Mouse (Mus musculus): Measurements from ENCODE around the gene Lrg1. TPM values are rescaled to one million over a fixed set of nuclear protein-coding genes. Genes with fewer than 3 reads are reported as not detected.

The Lrg1 gene
- total and polyA plus RNA-seq, 3 experiments: not detected

DNA sequence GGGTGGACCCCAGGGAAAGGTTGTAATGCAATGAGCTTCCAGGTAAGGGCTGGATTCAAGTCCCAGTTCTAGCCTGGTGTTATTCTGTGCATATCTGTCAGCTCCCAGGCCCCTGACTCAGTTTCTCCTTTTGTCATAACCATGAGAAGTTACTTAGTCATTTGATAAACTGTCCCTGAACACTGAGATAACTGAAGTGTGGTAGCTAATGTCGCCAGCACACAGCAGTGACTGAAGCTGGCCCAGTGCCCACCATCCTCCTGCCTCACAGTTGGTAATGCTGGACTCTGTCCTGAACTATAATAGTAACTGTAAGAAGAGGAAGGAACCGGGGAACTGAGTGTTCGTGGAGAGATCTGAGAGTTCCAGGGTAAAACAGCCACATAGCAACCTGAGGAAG lies 42.7 kb upstream of the Lrg1 start:
- peaks cover 9 to 28% of the 10 kb centered on the region in 2 experiments for H3K4me1 ChIP-seq (ENCODE audit: control insufficient read depth in 1 of 2, insufficient read depth in 2 of 2, low read length in 2 of 2)
- H3K36me3 ChIP-seq (ENCODE audit: control insufficient read depth in 1 of 2, insufficient read depth in 2 of 2, low read length in 2 of 2): peaks cover 0 to 22% of the 10 kb centered on the region in 2 experiments; a peak in 2 of 4 replicates
- DNase-seq (ENCODE audit: low read depth, low spot score): peak; percentile 80
- H3K9ac ChIP-seq (ENCODE audit: control insufficient read depth, low read depth, low read length, poor library complexity, severe bottlenecking): no peak overlapping the region
- peak overlapping the region; percentile 20; the same call in 1 of the 2 replicates for H3K27ac ChIP-seq (ENCODE audit: control insufficient read depth, low read depth, low read length)
- no peaks in the 10 kb centered on the region for H3K79me2 ChIP-seq (ENCODE audit: control insufficient read depth, insufficient read depth, low read length, poor library complexity)
- TF ChIP-seq EP300 (IDR thresholded peaks at IDR 0.05; ENCODE audit: low read depth in 1 of 2, low read length in 2 of 2) (peak in 1 of 2 experiments; percentile 62; a peak in 3 of 4 replicates), ETS1 (IDR thresholded peaks at IDR 0.05; ENCODE audit: low read depth, low read length) (peak; percentile 38; the same call in 1 of the 2 replicates), UBTF (IDR thresholded peaks at IDR 0.05; ENCODE audit: borderline replicate concordance, insufficient read depth, low read depth, low read length) (no peak), TAL1 (IDR thresholded peaks at IDR 0.05; ENCODE audit: low read length) (peak; percentile 23), GATA1 (IDR thresholded peaks at IDR 0.05; ENCODE audit: low read depth, low read length) (peak; percentile 68), ZMIZ1 (IDR thresholded peaks at IDR 0.05; ENCODE audit: low read depth, low read length) (no peak), TCF12 (IDR thresholded peaks at IDR 0.05; ENCODE audit: low read depth, low read length) (peak; percentile 30; the same call in 1 of the 2 replicates)
- H3K9me3 ChIP-seq (replicated peaks; ENCODE audit: insufficient read depth, low read length): no peaks in the 10 kb centered on the region
- H3K4me3 ChIP-seq (ENCODE audit: control insufficient read depth in 1 of 2, insufficient read depth in 1 of 2, low read depth in 2 of 2, low read length in 2 of 2): no peak overlapping the region
- H3K27me3 ChIP-seq (ENCODE audit: control insufficient read depth in 1 of 2, insufficient read depth in 2 of 2, low read length in 2 of 2): no peaks in the 10 kb centered on the region

DNA sequence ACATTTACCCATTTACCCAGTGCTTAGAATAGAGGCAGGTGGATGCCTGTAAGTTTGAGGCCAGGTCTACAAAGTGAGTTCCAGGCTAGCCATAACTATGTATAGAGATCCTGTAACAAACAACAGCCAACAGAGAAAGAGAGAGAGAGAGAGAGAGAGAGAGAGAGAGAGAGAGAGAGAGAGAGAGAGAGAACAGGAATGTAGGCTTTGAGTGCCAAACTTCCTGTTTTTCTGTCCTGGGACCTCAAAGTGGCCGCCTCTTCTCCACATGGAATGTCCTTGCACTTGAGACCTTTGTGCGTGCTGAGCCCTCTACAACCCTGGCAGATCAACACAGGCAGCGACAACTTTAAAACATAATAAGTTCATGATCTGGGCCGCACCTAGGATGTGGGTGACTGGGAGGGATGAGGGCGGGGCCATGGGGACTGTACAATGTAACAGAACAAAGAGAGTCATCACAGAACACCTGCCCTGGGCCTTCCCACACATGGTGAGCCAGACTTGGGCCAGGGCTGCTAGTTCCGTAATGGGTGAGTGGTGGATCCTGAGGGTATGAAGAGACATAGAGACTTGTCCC lies 41.8 kb upstream of the Lrg1 start:
- Histone ChIP-seq H3K27ac (ENCODE audit: control insufficient read depth, low read depth, low read length) (peak overlapping the region; percentile 20), H3K9me3 (replicated peaks; ENCODE audit: insufficient read depth, low read length) (no peaks in the 10 kb centered on the region), H3K9ac (ENCODE audit: control insufficient read depth, low read depth, low read length, poor library complexity, severe bottlenecking) (peak overlapping the region; percentile 27), H3K36me3 (ENCODE audit: control insufficient read depth in 1 of 2, insufficient read depth in 2 of 2, low read length in 2 of 2) (peaks cover 0 to 22% of the 10 kb centered on the region in 2 experiments; a peak in 2 of 4 replicates), H3K4me3 (ENCODE audit: control insufficient read depth in 1 of 2, insufficient read depth in 1 of 2, low read depth in 2 of 2, low read length in 2 of 2) (0 out of 4 replicates have a peak overlapping the region, but pooled peaks of 1 of the 2 experiments have one; percentile 4), H3K27me3 (ENCODE audit: control insufficient read depth in 1 of 2, insufficient read depth in 2 of 2, low read length in 2 of 2) (no peaks in the 10 kb centered on the region), H3K79me2 (ENCODE audit: control insufficient read depth, insufficient read depth, low read length, poor library complexity) (no peaks in the 10 kb centered on the region), H3K4me1 (ENCODE audit: control insufficient read depth in 1 of 2, insufficient read depth in 2 of 2, low read length in 2 of 2) (peaks cover 9 to 28% of the 10 kb centered on the region in 2 experiments)
- TF ChIP-seq JUND (IDR thresholded peaks at IDR 0.05; ENCODE audit: low read depth, low read length) (peak; percentile 98), MYC (IDR thresholded peaks at IDR 0.05; ENCODE audit: low read depth, low read length) (no peak), SIN3A (IDR thresholded peaks at IDR 0.05; ENCODE audit: low read length) (no peak), HCFC1 (IDR thresholded peaks at IDR 0.05; ENCODE audit: low read depth, low read length) (no peak), MXI1 (IDR thresholded peaks at IDR 0.05; ENCODE audit: low read depth, low read length) (peak; percentile 27; the same call in 1 of the 2 replicates), ETS1 (IDR thresholded peaks at IDR 0.05; ENCODE audit: low read depth, low read length) (no peak), MYB (IDR thresholded peaks at IDR 0.05; ENCODE audit: low read depth, low read length) (no peak)
- DNase-seq (ENCODE audit: low read depth, low spot score): peak; percentile 72
